Mouse (Mus musculus) G1E (cell line): ENCODE results near the gene Slc13a2. TPM values are rescaled to one million over a fixed set of nuclear protein-coding genes. Genes with fewer than 3 reads are reported as not detected.

Experiments
- ATAC-seq: 2 replicates; pipeline ENCODE4 v1.8.0; 2016; ENCODE audit warnings: mild to moderate bottlenecking; ENCODE audit not compliant: insufficient number of reproducible peaks, poor library complexity, low FRiP score, severe bottlenecking; ENCODE audit errors: extremely low read depth
- DNase-seq: peaks from one replicate; pipeline ENCODE4 v3.0.0; 2012; ENCODE audit warnings: low spot score
- H3K27me3 ChIP-seq: 2 replicates; pipeline ENCODE4 v1.6.1; 2012; ENCODE audit warnings: mild to moderate bottlenecking, low read length, inconsistent platforms; ENCODE audit not compliant: insufficient read depth
- H3K36me3 ChIP-seq: replicated peaks from 2 replicates; pipeline ENCODE3; 2012; ENCODE audit warnings: mild to moderate bottlenecking, inconsistent platforms
- H3K4me1 ChIP-seq: 2 replicates; pipeline ENCODE4 v1.6.1; 2012; ENCODE audit warnings: low read depth, low read length, inconsistent platforms, mixed read lengths; ENCODE audit not compliant: insufficient read depth
- H3K4me3 ChIP-seq: 2 replicates; pipeline ENCODE4 v1.5.1; 2012; ENCODE audit warnings: low read depth, mild to moderate bottlenecking, inconsistent platforms, low read length, moderate library complexity, mixed read lengths
- H3K9me3 ChIP-seq: replicated peaks from 2 replicates; pipeline ENCODE4 v1.6.1; 2012; ENCODE audit warnings: inconsistent platforms
- CTCF ChIP-seq: IDR thresholded peaks from 2 replicates; pipeline ENCODE4 v1.5.1; 2012; ENCODE audit warnings: low read depth, low read length, inconsistent platforms, mixed read lengths
- GATA1 ChIP-seq: IDR thresholded peaks from 2 replicates; pipeline ENCODE4 v1.6.1; 2012; ENCODE audit warnings: borderline replicate concordance, low read length, inconsistent platforms, mixed read lengths
- GATA2 ChIP-seq: IDR thresholded peaks from 2 replicates; pipeline ENCODE4 v1.6.1; 2012; ENCODE audit warnings: low read depth, low read length, inconsistent platforms, borderline replicate concordance
- POLR2AphosphoS5 ChIP-seq: IDR thresholded peaks from 2 replicates; pipeline ENCODE4 v1.6.1; 2012; ENCODE audit warnings: low read depth, low read length, inconsistent platforms; ENCODE audit not compliant: insufficient replicate concordance
- TAL1 ChIP-seq: conservative IDR thresholded peaks from 2 replicates; pipeline ENCODE4 v1.6.1; 2012; ENCODE audit warnings: low read depth, low read length, inconsistent platforms, mixed read lengths
- polyA plus RNA-seq: library from polyadenylated mRNA; stranded (reverse); fragments of >175 nt; gene quantifications from 2 replicates; pipeline ENCODE4 v1.2.3, GENCODE M21; 2012
- total RNA-seq, 2 experiments: library from RNA; stranded (forward) in 1 of 2; stranded (reverse) in 1 of 2; fragments of 200-1000 nt in 1 of 2; fragments of >200 nt in 1 of 2; fragmentation: Nextera tagmentation in 1 of 2; gene quantifications; 2 replicates each; pipeline ENCODE4 v1.2.3; 2014 to 2017

Gene Slc13a2
- total and polyA plus RNA-seq, 3 experiments = not detected

DNA sequence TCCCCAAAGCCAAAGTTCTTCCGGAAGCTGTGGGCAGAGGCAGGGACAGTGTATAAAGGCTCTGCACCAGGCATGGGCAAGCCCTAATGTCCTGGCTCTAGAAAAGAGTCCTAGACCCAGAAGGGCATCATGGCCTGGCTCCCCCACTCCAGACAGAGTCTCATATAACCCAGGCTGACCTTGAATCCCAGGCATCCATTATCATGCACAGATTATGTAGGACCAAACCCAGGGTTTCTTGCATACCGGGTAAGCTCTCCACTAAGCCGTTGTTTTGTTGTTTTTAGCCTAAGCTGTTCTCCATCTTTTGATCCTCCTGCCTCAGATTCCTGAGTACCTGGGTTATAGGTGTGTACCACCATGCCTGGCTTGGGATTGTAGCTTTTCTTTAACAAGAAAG is 21.1 kb downstream of the Slc13a2 start:
- H3K27me3 ChIP-seq = peaks cover 36% of the 10 kb centered on the region
- no peaks in the 10 kb centered on the region for H3K36me3 ChIP-seq

DNA sequence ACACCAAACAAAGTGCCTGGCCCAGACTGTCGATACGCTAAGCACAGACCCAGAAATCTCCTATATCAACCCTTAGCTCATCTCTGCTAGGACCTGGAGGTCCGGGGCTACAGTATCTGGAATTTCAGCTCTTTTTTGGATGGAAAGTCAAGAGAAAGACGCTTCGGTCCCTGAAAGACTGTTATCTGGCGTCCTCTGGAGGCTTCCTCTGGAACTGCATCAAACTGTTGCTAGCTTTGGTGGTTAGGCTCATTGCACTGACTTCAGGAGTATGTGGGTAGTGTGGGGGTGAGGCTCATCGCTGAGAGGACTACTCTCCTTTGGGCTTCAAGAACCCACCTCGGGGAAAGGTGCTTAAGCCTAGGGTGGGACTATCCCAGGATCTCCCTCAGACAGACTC is 22.3 kb downstream of the Slc13a2 start:
- no peak for ATAC-seq
- TF ChIP-seq CTCF (peak; percentile 95), POLR2AphosphoS5 (no peak), GATA2 (no peak), GATA1 (no peak), TAL1 (no peak)
- peaks cover 36% of the 10 kb centered on the region for H3K27me3 ChIP-seq

More for the DNA sequence above, 21.1 kb downstream of the Slc13a2 start:
- Histone ChIP-seq H3K4me3 (no peak overlapping the region), H3K9me3 (no peaks in the 10 kb centered on the region), H3K4me1 (no peaks in the 10 kb centered on the region)
- DNase-seq (no peak), ATAC-seq (no peak)
- TF ChIP-seq TAL1 (no peak), GATA1 (no peak), POLR2AphosphoS5 (no peak), GATA2 (no peak), CTCF (no peak)

DNA sequence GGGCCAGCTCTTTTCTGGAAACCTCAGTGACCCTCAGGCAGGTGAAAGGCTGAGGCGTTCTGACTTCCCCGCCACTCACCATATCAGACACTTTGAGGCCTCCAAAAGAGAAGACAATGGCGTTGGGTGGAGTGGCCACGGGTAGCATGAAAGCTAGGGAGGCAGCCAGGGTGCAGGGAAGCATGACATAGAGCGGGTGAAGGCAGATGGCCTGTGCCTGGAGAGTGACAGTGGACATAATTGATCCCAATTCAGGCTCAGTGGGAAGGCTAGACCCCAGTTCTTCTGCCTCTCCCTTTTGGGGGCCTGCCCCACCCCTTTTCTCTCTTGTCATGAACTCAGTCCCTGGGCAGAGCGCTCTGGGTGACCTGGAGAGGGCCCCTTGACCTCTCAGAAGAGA is 23.8 kb downstream of the Slc13a2 start:
- Histone ChIP-seq H3K4me3 (no peak overlapping the region), H3K4me1 (no peaks in the 10 kb centered on the region), H3K9me3 (no peaks in the 10 kb centered on the region), H3K36me3 (no peaks in the 10 kb centered on the region), H3K27me3 (peaks cover 33% of the 10 kb centered on the region)
- TF ChIP-seq TAL1 = no peak
- no peak for TF ChIP-seq CTCF
- TF ChIP-seq GATA2 = no peak
- TF ChIP-seq GATA1 = no peak
- no peak for TF ChIP-seq POLR2AphosphoS5
- ATAC-seq = no peak
- DNase-seq = no peak

More for the DNA sequence above, 22.3 kb downstream of the Slc13a2 start:
- Histone ChIP-seq H3K4me3 (no peak overlapping the region), H3K9me3 (no peaks in the 10 kb centered on the region), H3K36me3 (no peaks in the 10 kb centered on the region), H3K4me1 (no peaks in the 10 kb centered on the region)
- DNase-seq = peak; percentile 32

DNA sequence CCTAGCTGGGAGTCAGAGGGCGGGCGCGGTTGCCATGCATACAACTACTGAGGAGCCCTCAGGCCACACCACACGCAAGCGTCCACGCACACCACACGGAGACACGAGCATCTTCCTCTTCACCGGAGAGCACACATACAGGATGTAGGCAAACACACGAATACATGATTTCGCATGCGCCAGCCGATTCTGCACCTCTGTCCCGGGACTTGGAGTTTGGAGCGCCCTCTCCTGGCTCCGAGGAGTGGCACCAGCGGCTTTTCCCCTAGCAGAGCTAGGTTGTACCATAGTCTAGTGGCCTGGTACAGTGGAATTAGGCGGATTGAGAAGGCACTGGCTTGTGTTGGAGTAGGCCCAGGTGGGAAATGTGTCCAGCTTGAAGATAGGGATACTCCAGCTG is 24.6 kb downstream of the Slc13a2 start:
- TF ChIP-seq POLR2AphosphoS5 (no peak), CTCF (peak; percentile 37; the same call in 1 of the 2 replicates), GATA2 (no peak), GATA1 (no peak), TAL1 (no peak)

DNA sequence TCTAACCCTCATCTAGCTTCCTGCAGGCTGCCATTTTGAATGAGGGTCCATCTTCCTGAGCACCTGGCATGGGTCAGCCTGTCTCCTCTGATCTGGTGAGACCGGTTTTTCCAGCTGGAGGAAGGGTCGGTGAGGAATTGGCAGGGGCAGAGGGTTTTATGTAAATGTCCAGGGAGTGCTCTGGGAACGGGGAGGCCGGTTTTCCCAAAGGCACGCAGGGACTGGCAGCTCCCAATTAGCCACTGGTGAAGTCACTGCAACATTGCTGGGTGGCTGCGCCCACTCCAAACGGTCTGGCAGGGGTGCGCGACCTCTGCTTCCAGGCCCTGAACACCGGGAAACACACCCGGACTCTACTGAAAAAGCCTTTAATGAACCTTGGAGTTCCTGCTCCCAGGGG is 25.1 kb downstream of the Slc13a2 start:
- Histone ChIP-seq H3K4me1 (no peaks in the 10 kb centered on the region), H3K4me3 (no peak overlapping the region), H3K9me3 (no peaks in the 10 kb centered on the region), H3K36me3 (no peaks in the 10 kb centered on the region), H3K27me3 (peaks cover 34% of the 10 kb centered on the region)
- ATAC-seq (no peak), DNase-seq (no peak)
- TF ChIP-seq POLR2AphosphoS5 (no peak), TAL1 (no peak), GATA2 (no peak), GATA1 (no peak), CTCF (no peak)

More for the DNA sequence above, 24.6 kb downstream of the Slc13a2 start:
- Histone ChIP-seq H3K36me3 (no peaks in the 10 kb centered on the region), H3K4me3 (no peak overlapping the region), H3K27me3 (peaks cover 36% of the 10 kb centered on the region), H3K4me1 (no peaks in the 10 kb centered on the region), H3K9me3 (no peaks in the 10 kb centered on the region)
- ATAC-seq (no peak), DNase-seq (peak; percentile 26)

DNA sequence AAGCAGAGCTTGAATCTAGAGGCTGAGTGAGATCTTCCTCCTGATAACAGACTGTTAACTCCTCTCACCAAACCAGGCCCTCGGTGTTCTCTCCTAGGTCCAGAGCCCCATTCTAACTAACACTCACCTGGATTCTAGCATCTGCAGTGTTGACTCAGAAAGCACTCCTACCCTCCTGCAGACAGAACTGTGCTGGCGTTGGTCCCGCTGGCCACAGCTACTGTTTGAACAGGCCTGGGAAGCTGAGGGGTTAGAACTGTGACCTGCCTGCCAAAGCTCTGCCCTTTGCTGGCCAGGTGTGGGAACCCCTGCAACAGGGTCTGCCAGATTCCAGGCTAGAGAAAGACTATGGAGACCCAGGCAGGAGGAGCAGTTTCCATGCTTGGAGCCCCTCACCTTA is 29.3 kb downstream of the Slc13a2 start:
- H3K27me3 ChIP-seq = peaks cover 27% of the 10 kb centered on the region; the same call in 1 of the 2 replicates
- H3K36me3 ChIP-seq = no peaks in the 10 kb centered on the region
- H3K9me3 ChIP-seq = no peaks in the 10 kb centered on the region
- no peak for ATAC-seq
- TF ChIP-seq GATA1 (no peak), GATA2 (no peak), CTCF (no peak), POLR2AphosphoS5 (no peak), TAL1 (no peak)
- H3K4me1 ChIP-seq = no peaks in the 10 kb centered on the region
- DNase-seq = no peak
- no peak overlapping the region for H3K4me3 ChIP-seq
